Mouse (Mus musculus): ENCODE measurements around the gene Acacb.
A peak's percentile ranks its signal among the peaks of the same experiment; 100 is the strongest.

Acacb gene

GRCm38 (mm10) chr5:114176548-114177400 is 30.4 kb downstream of the Acacb start:
- no peak for DNase-seq (ENCODE audit: low spot score)

- no peak for DNase-seq (ENCODE audit: low spot score)
These were observed 31.8 kb downstream of the Acacb start for GRCm38 (mm10) chr5:114177966-114178719.

- DNase-seq (ENCODE audit: low spot score) = no peak
These were observed 33.2 kb downstream of the Acacb start for GRCm38 (mm10) chr5:114179541-114179940.

- DNase-seq (ENCODE audit: low spot score) = no peak
These were observed 37.2 kb downstream of the Acacb start for GRCm38 (mm10) chr5:114183493-114183892.

GRCm38 (mm10) chr5:114187108-114187507 is 40.8 kb downstream of the Acacb start:
- no peak for DNase-seq (ENCODE audit: low spot score)

- no peak for DNase-seq (ENCODE audit: low spot score)
These were observed 42.6 kb downstream of the Acacb start for GRCm38 (mm10) chr5:114188900-114189464.

GRCm38 (mm10) chr5:114194161-114194560 is 47.8 kb downstream of the Acacb start:
- DNase-seq (ENCODE audit: low spot score) = no peak

- no peak for DNase-seq (ENCODE audit: low spot score)
These were observed 52.9 kb downstream of the Acacb start for GRCm38 (mm10) chr5:114199116-114199777.

GRCm38 (mm10) chr5:114206158-114206557 is 59.8 kb downstream of the Acacb start:
- no peak for DNase-seq (ENCODE audit: low spot score)

- DNase-seq (ENCODE audit: low spot score) = peak; percentile 31
These were observed 66.8 kb downstream of the Acacb start for GRCm38 (mm10) chr5:114213183-114213582.

GRCm38 (mm10) chr5:114218771-114219170 is 72.4 kb downstream of the Acacb start:
- DNase-seq (ENCODE audit: low spot score) = no peak

GRCm38 (mm10) chr5:114226051-114226450 is 79.7 kb downstream of the Acacb start:
- no peak for DNase-seq (ENCODE audit: low spot score)

- DNase-seq (ENCODE audit: low spot score) = no peak
These were observed 82.6 kb downstream of the Acacb start for GRCm38 (mm10) chr5:114228901-114229300.

GRCm38 (mm10) chr5:114238924-114239323 is 92.6 kb downstream of the Acacb start:
- DNase-seq (ENCODE audit: low spot score) = no peak

GRCm38 (mm10) chr5:114239737-114240136 is 93.4 kb downstream of the Acacb start:
- DNase-seq (ENCODE audit: low spot score) = no peak

- DNase-seq (ENCODE audit: low spot score) = no peak
These were observed 100.1 kb downstream of the Acacb start for GRCm38 (mm10) chr5:114246465-114246864.

GRCm38 (mm10) chr5:114248174-114248589 is 101.8 kb downstream of the Acacb start:
- DNase-seq (ENCODE audit: low spot score) = peak; percentile 6

- DNase-seq (ENCODE audit: low spot score) = no peak
These were observed 113.2 kb downstream of the Acacb start for GRCm38 (mm10) chr5:114259495-114259894.

- no peak for DNase-seq (ENCODE audit: low spot score)
These were observed 115.2 kb downstream of the Acacb start for GRCm38 (mm10) chr5:114261494-114261893.

- DNase-seq (ENCODE audit: low spot score) = no peak
These were observed 117.7 kb downstream of the Acacb start for GRCm38 (mm10) chr5:114264030-114264459.

GRCm38 (mm10) chr5:114264791-114265190 is 118.5 kb downstream of the Acacb start:
- DNase-seq (ENCODE audit: low spot score) = no peak

GRCm38 (mm10) chr5:114268646-114269045 is 122.3 kb downstream of the Acacb start:
- no peak for DNase-seq (ENCODE audit: low spot score)
